Mouse (Mus musculus) frontal cortex, adult 2 months (tissue): Measurements from ENCODE around the gene Tfdp1. TPM values are rescaled to one million over a fixed set of nuclear protein-coding genes. Genes with fewer than 3 reads are reported as not detected.

Experiments
- DNase-seq, 2 experiments: peaks; one replicate each; pipeline ENCODE4 v3.0.0; 2022; ENCODE audit warnings: low spot score in 1 of 2; ENCODE audit errors: extremely low spot score in 1 of 2
- polyA plus RNA-seq: library from polyadenylated mRNA; depleted of rRNA; stranded (reverse); fragments of >200 nt; gene quantifications from 2 replicates; pipeline ENCODE4 v1.2.3, GENCODE M21; 2012; rRNA removed

Tfdp1 gene
- polyA plus RNA-seq, 1 experiment: 83.9 TPM

GRCm38 (mm10) chr8:13413823-13414390, 75.4 kb downstream of the Tfdp1 start:
- DNase-seq: no peak

- DNase-seq: peak in 1 of 2 experiments; percentile 34
Observed at GRCm38 (mm10) chr8:13415879-13416278, 77.3 kb downstream of the Tfdp1 start.

- peak in 1 of 2 experiments; percentile 22 for DNase-seq
Observed at GRCm38 (mm10) chr8:13419111-13419639, 80.6 kb downstream of the Tfdp1 start.

GRCm38 (mm10) chr8:13420970-13421369, 82.4 kb downstream of the Tfdp1 start:
- DNase-seq: peak in 1 of 2 experiments; percentile 33

- no peak for DNase-seq
Observed at GRCm38 (mm10) chr8:13427351-13427750, 88.8 kb downstream of the Tfdp1 start.

Other genes with a start within 250 kb of the Tfdp1 start
- gene Pcid2, start 233.3 kb upstream of the Tfdp1 start, polyA plus RNA-seq: 32.5 and 34.8 TPM in 2 replicates
- gene Cul4a, start 233.1 kb upstream of the Tfdp1 start, polyA plus RNA-seq: 43.7 and 53.5 TPM in 2 replicates
- 391 and 397 TPM in 2 replicates for gene Lamp1, start 179.6 kb upstream of the Tfdp1 start, polyA plus RNA-seq
- 7.0 TPM in 2 replicates for gene Grtp1, start 138.1 kb upstream of the Tfdp1 start, polyA plus RNA-seq
- gene Adprhl1, start 84.6 kb upstream of the Tfdp1 start, polyA plus RNA-seq: 0.30 and 0.40 TPM in 2 replicates
- 51.0 and 54.7 TPM in 2 replicates for gene Dcun1d2, start 50.6 kb upstream of the Tfdp1 start, polyA plus RNA-seq
- 45.4 and 47.6 TPM in 2 replicates for gene Tmco3, start 50.6 kb upstream of the Tfdp1 start, polyA plus RNA-seq
- gene Atp4b, start 58.1 kb downstream of the Tfdp1 start, polyA plus RNA-seq: not detected in 2 replicates
- under 0.01 and 0.02 TPM in 2 replicates for gene Grk1, start 66.3 kb downstream of the Tfdp1 start, polyA plus RNA-seq
- 2.1 and 3.1 TPM in 2 replicates for gene Tmem255b, start 96.4 kb downstream of the Tfdp1 start, polyA plus RNA-seq
- 86.0 and 90.9 TPM in 2 replicates for gene Gas6, start 155.7 kb downstream of the Tfdp1 start, polyA plus RNA-seq
- gene 1700029H14Rik, start 223.7 kb downstream of the Tfdp1 start, polyA plus RNA-seq: 0.14 TPM in 1 of 2 replicates, not detected in the other